Mouse (Mus musculus) intestine, embryonic 14.5 days (tissue): ENCODE results near the gene Lax1. TPM values are rescaled to one million over a fixed set of nuclear protein-coding genes. Genes with fewer than 3 reads are reported as not detected.

Source experiments
- ATAC-seq: fragments of 200-750 bp; cut with Nextera tagmentation; replicated peaks from 2 replicates; pipeline ENCODE4 v1.8.0; 2017; ENCODE audit warnings: low read depth, moderate number of reproducible peaks, moderate TSS enrichment, moderate library complexity; ENCODE audit not compliant: low FRiP score, low TSS enrichment
- DNase-seq: peaks from one replicate; pipeline ENCODE4 v3.0.0-alpha.2; 2018; ENCODE audit warnings: low spot score
- H3K27ac ChIP-seq: fragments of 300-500 bp; sonication (generic); 2 replicates; pipeline ENCODE4 v1.5.1; 2014; ENCODE audit warnings: low read depth, mild to moderate bottlenecking, control low read depth
- H3K27me3 ChIP-seq: fragments of 300-500 bp; sonication (generic); replicated peaks from 2 replicates; pipeline ENCODE4 v1.6.1; 2014; ENCODE audit warnings: low read length, control low read depth; ENCODE audit not compliant: control insufficient read depth, insufficient read depth
- H3K36me3 ChIP-seq: fragments of 300-500 bp; sonication (generic); 2 replicates; pipeline ENCODE4 v1.6.1; 2014; ENCODE audit warnings: low read length, control low read depth; ENCODE audit not compliant: control insufficient read depth, insufficient read depth
- H3K4me1 ChIP-seq: fragments of 300-500 bp; sonication (generic); replicated peaks from 2 replicates; pipeline ENCODE4 v1.6.1; 2014; ENCODE audit warnings: low read length, control low read depth, mixed read lengths; ENCODE audit not compliant: control insufficient read depth, insufficient read depth
- H3K4me2 ChIP-seq: fragments of 300-500 bp; sonication (generic); 2 replicates; pipeline ENCODE4 v1.6.1; 2014; ENCODE audit warnings: low read length
- H3K4me3 ChIP-seq: fragments of 300-500 bp; sonication (generic); 2 replicates; pipeline ENCODE4 v1.5.1; 2014; ENCODE audit warnings: low read depth, low read length, control low read depth, mixed read lengths
- H3K9ac ChIP-seq: fragments of 300-500 bp; sonication (generic); 2 replicates; pipeline ENCODE4 v1.6.1; 2014; ENCODE audit warnings: mild to moderate bottlenecking, low read length
- H3K9me3 ChIP-seq: fragments of 300-500 bp; sonication (generic); 2 replicates; pipeline ENCODE4 v1.6.1; 2016; ENCODE audit warnings: low read length, control low read depth; ENCODE audit not compliant: control insufficient read depth
- WGBS: fragments of 180-500 bp; shearing (Covaris S2); extraction: QIAGEN DNeasy Blood & Tissue Kit; methylation state at CpG from one replicate; pipeline ENCODE4 v1.1.7; 2014; 5-methylcytosine and 5-hydroxymethylcytosine counted together
- microRNA-seq: library from miRNA; unstranded; fragments of <30 nt; microRNA quantifications from one replicate; pipeline ENCODE4, GENCODE M21; 2016
- polyA plus RNA-seq: library from polyadenylated mRNA; unstranded; fragments of >200 nt; fragmentation: Nextera tagmentation; extraction: Ambion mirVana; gene quantifications from 2 replicates; pipeline ENCODE4 v1.2.1, GENCODE M21; 2014

The Lax1 gene
- polyA plus RNA-seq, 1 experiment from 2014 or later: 0.45 TPM

DNA sequence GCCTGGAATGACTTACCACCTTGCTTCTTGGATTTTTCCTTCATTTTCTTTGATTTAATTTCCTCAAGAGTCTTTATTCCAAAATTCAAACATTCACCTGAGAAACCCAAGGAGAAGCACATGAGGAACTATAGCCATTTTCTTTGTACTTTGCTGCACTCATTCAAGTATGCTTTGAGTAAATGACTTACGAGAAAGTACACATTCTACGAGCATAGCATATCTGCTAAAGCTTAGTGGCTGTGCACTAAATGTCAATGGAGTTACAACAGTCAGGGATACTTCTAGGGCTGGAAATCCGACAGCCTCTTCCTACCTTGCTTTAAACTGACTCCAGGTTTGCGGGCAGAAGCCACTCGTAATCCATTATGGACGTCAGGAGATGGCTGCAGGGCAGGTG lies 51.4 kb downstream of the Lax1 start:
- DNase-seq (no peak), ATAC-seq (no peak)
- Histone ChIP-seq H3K9me3 (no peaks in the 10 kb centered on the region), H3K4me1 (no peaks in the 10 kb centered on the region), H3K4me3 (no peak overlapping the region), H3K36me3 (peaks cover 98% of the 10 kb centered on the region), H3K9ac (no peak overlapping the region), H3K27me3 (no peaks in the 10 kb centered on the region), H3K27ac (no peak overlapping the region), H3K4me2 (no peak overlapping the region)
- 88% methylated on average over 6 of the region's 6 CpGs for WGBS

DNA sequence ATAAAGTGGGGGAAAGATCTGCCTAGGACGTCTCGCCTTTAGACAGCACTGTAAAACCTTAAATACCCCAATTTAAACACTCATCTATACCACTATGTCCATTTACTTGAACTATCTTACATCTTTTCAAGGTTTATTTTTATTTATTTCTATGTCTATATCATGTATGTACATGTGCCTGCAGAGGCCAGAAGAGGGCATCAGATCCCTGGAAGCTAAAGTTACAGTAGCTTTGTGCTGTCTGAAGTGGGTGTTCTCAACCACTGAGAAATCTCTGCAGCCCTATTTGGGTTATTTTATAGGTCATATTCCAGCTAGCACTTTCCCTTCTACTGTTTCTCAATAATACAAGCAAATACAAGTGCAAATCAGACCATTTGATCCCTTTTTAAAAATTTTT lies 57.7 kb downstream of the Lax1 start:
- ATAC-seq (no peak), DNase-seq (peak; percentile 31)
- Histone ChIP-seq H3K9ac (no peak overlapping the region), H3K4me2 (no peak overlapping the region), H3K4me1 (no peaks in the 10 kb centered on the region), H3K27me3 (no peaks in the 10 kb centered on the region), H3K4me3 (no peak overlapping the region), H3K27ac (no peak overlapping the region), H3K36me3 (peaks cover 89% of the 10 kb centered on the region), H3K9me3 (no peaks in the 10 kb centered on the region)
- 92% methylated on average over 2 of the region's 2 CpGs for WGBS

Small RNA genes lying within 50 kb of the gene (microRNA-seq; reads per million reads assigned to microRNA genes)
- gene Mir6903: 1.5 reads per million, percentile 17 among the genes with 10 or more reads in this experiment

Other genes with a start within 250 kb of the Lax1 start
- 765 and 782 TPM in 2 replicates for gene Snrpe, start 79.8 kb downstream of the Lax1 start, polyA plus RNA-seq
- not detected in 2 replicates for gene Zbed6, start 29.2 kb downstream of the Lax1 start, polyA plus RNA-seq
- 11.7 and 11.9 TPM in 2 replicates for gene Gm38394, start 28.8 kb downstream of the Lax1 start, polyA plus RNA-seq
- gene Atp2b4, start 110.9 kb upstream of the Lax1 start, polyA plus RNA-seq: 30.7 and 32.3 TPM in 2 replicates
- 1.8 and 2.0 TPM in 2 replicates for gene Optc, start 217.9 kb upstream of the Lax1 start, polyA plus RNA-seq
- gene Prelp, start 231.3 kb upstream of the Lax1 start, polyA plus RNA-seq: 1.4 and 1.9 TPM in 2 replicates